Mouse (Mus musculus) cerebellum, adult 9-10 months (tissue): ENCODE measurements at regions not wholly inside any gene's neighbourhood (a gene's known extent, or its start where the extent isn't known, plus 50 kb on each side); places are given as distances from the start of the nearest gene placed in this dataset.

Experiments used
- DNase-seq: peaks from one replicate; pipeline ENCODE4 v3.0.0; 2022

- no peak for DNase-seq
Observed at GRCm38 (mm10) chr3:143575737-143576136, 629.3 kb downstream of the Lmo4 start.

- DNase-seq, result no peak
Observed at GRCm38 (mm10) chr3:143574035-143574864, 630.8 kb downstream of the Lmo4 start.

- DNase-seq, result no peak
Observed at GRCm38 (mm10) chr3:143569930-143570329, 635.1 kb downstream of the Lmo4 start.

- DNase-seq, result no peak
Observed at GRCm38 (mm10) chr3:143565067-143565466, 640.0 kb downstream of the Lmo4 start.

GRCm38 (mm10) chr3:143542811-143543210 lies 661.0 kb upstream of the Pkn2 start:
- DNase-seq, result no peak

- no peak for DNase-seq
Observed at GRCm38 (mm10) chr3:143527982-143528381, 646.2 kb upstream of the Pkn2 start.

GRCm38 (mm10) chr3:143527274-143527673 lies 645.5 kb upstream of the Pkn2 start:
- no peak for DNase-seq

GRCm38 (mm10) chr3:143512517-143513249 lies 630.9 kb upstream of the Pkn2 start:
- DNase-seq, result no peak

GRCm38 (mm10) chr3:143509531-143509930 lies 627.7 kb upstream of the Pkn2 start:
- DNase-seq, result no peak

GRCm38 (mm10) chr3:143508280-143508679 lies 626.5 kb upstream of the Pkn2 start:
- peak; percentile 7 for DNase-seq

- DNase-seq, result no peak
Observed at GRCm38 (mm10) chr3:143501017-143501416, 619.2 kb upstream of the Pkn2 start.

GRCm38 (mm10) chr3:143495389-143495788 lies 613.6 kb upstream of the Pkn2 start:
- no peak for DNase-seq

GRCm38 (mm10) chr3:143477916-143478610 lies 596.3 kb upstream of the Pkn2 start:
- no peak for DNase-seq

- no peak for DNase-seq
Observed at GRCm38 (mm10) chr3:143475461-143475860, 593.7 kb upstream of the Pkn2 start.

GRCm38 (mm10) chr3:143447005-143447709 lies 565.4 kb upstream of the Pkn2 start:
- no peak for DNase-seq

GRCm38 (mm10) chr3:143417401-143417800 lies 535.6 kb upstream of the Pkn2 start:
- DNase-seq, result no peak

- DNase-seq, result no peak
Observed at GRCm38 (mm10) chr3:143411655-143412054, 529.9 kb upstream of the Pkn2 start.

GRCm38 (mm10) chr3:143398966-143399365 lies 517.2 kb upstream of the Pkn2 start:
- no peak for DNase-seq

- no peak for DNase-seq
Observed at GRCm38 (mm10) chr3:143384357-143384756, 502.6 kb upstream of the Pkn2 start.

GRCm38 (mm10) chr3:143379193-143379592 lies 497.4 kb upstream of the Pkn2 start:
- peak; percentile 21 for DNase-seq

- no peak for DNase-seq
Observed at GRCm38 (mm10) chr3:143377446-143377845, 495.6 kb upstream of the Pkn2 start.

GRCm38 (mm10) chr3:143375527-143376061 lies 493.8 kb upstream of the Pkn2 start:
- DNase-seq, result no peak

GRCm38 (mm10) chr3:143373501-143373900 lies 491.7 kb upstream of the Pkn2 start:
- no peak for DNase-seq
